In genomic region chr8:84985684-84986378, GRCm38 (mm10) we compare ENCODE assay signal across 8 mouse cellular contexts. TPM values are rescaled to one million over a fixed set of nuclear protein-coding genes. Genes with fewer than 3 reads are reported as not detected.
DNase-seq lines count a peak whose midpoint lies in the region; ATAC-seq lines count a peak whose summit lies in the region.

No protein-coding gene starts in this region.

- peak; percentile 73 for ATAC-seq in inflammation-experienced regulatory T-cells, adult 6 months
- ATAC-seq in megakaryocyte progenitor cell, adult 5-6 weeks (replicated peaks; ENCODE audit: poor library complexity) = peak; percentile 47

- intact Hi-C loops in left cerebral cortex, postnatal 10 days (cut with DNase I) = no loop called here

- DNase-seq in ZHBTc4 (ENCODE audit: low read depth, low spot score) = peak; percentile 95
- peak; percentile 66 to 81 for DNase-seq in cerebellum, postnatal 4 days (ENCODE audit: low spot score in 2 of 2)
- peak; percentile 77 for DNase-seq in gastrocnemius, postnatal 10 days
- peak; percentile 88 to 97 for DNase-seq in left cerebral cortex, postnatal 10 days (ENCODE audit: extremely low spot score in 1 of 2, low spot score in 2 of 2)
- DNase-seq in skeletal muscle tissue, adult 2 months (ENCODE audit: low read depth, low spot score) = peak; percentile 87
- no peak for DNase-seq in adipocyte (ENCODE audit: low spot score)

RNA-seq across cellular contexts. Expression of gene Hook2, which starts 4.6 kb away (rescaled TPM):
- total RNA-seq in gastrocnemius, postnatal 10 days (2021) = 1 to 10 TPM; 2.3 to 2.7 TPM
- polyA plus RNA-seq in inflammation-experienced regulatory T-cells, adult 6 months (2017; shearing (Covaris generic)) = 1 to 10 TPM; 2.2 to 4.9 (median 4.6) TPM
- total RNA-seq in left cerebral cortex, postnatal 10 days (2021) = 10 to 100 TPM; 13.4 to 13.9 TPM
- total RNA-seq in megakaryocyte progenitor cell, adult 5-6 weeks (2015) = 1.9 and 3.8 TPM in 2 replicates
- 7.2 and 8.5 TPM in 2 replicates for total RNA-seq in megakaryocyte progenitor cell, adult 5-6 weeks (2017)

RNA-seq across cellular contexts. Expression of gene Junb, which starts 7.3 kb away (rescaled TPM):
- total RNA-seq in gastrocnemius, postnatal 10 days (2021) = 1 to 10 TPM; 5.8 to 8.9 TPM
- 10 to 100 TPM; 28.1 to 33.6 (median 33.1) TPM for polyA plus RNA-seq in inflammation-experienced regulatory T-cells, adult 6 months (2017; shearing (Covaris generic))
- total RNA-seq in left cerebral cortex, postnatal 10 days (2021) = 10 to 100 TPM; 29.9 to 33.0 TPM
- 14.7 and 26.1 TPM in 2 replicates for total RNA-seq in megakaryocyte progenitor cell, adult 5-6 weeks (2015)
- total RNA-seq in megakaryocyte progenitor cell, adult 5-6 weeks (2017) = 38.9 and 57.5 TPM in 2 replicates

RNA-seq across cellular contexts. Expression of gene Rnaseh2a, which starts 16.3 kb away (rescaled TPM):
- 10 to 100 TPM; 26.7 to 36.8 TPM for total RNA-seq in gastrocnemius, postnatal 10 days (2021)
- 10 to 100 TPM; 57.0 to 88.9 (median 72.8) TPM for polyA plus RNA-seq in inflammation-experienced regulatory T-cells, adult 6 months (2017; shearing (Covaris generic))
- total RNA-seq in left cerebral cortex, postnatal 10 days (2021) = 10 to 100 TPM; 41.0 to 44.2 TPM
- total RNA-seq in megakaryocyte progenitor cell, adult 5-6 weeks (2015) = 136 and 178 TPM in 2 replicates
- 109 and 162 TPM in 2 replicates for total RNA-seq in megakaryocyte progenitor cell, adult 5-6 weeks (2017)

RNA-seq across cellular contexts. Expression of gene Prdx2, which starts 16.4 kb away (rescaled TPM):
- 100 to 1,000 TPM; 260 to 267 TPM for total RNA-seq in gastrocnemius, postnatal 10 days (2021)
- polyA plus RNA-seq in inflammation-experienced regulatory T-cells, adult 6 months (2017; shearing (Covaris generic)) = 100 to 1,000 TPM; 232 to 340 (median 290) TPM
- total RNA-seq in left cerebral cortex, postnatal 10 days (2021) = 100 to 1,000 TPM; 507 to 518 TPM
- 266 and 310 TPM in 2 replicates for total RNA-seq in megakaryocyte progenitor cell, adult 5-6 weeks (2015)
- 340 and 388 TPM in 2 replicates for total RNA-seq in megakaryocyte progenitor cell, adult 5-6 weeks (2017)

RNA-seq across cellular contexts. Expression of gene Gm49661, which starts 16.6 kb away (rescaled TPM):
- total RNA-seq in gastrocnemius, postnatal 10 days (2021) = not detected
- polyA plus RNA-seq in inflammation-experienced regulatory T-cells, adult 6 months (2017; shearing (Covaris generic)) = not detected
- not detected for total RNA-seq in left cerebral cortex, postnatal 10 days (2021)
- total RNA-seq in megakaryocyte progenitor cell, adult 5-6 weeks (2015) = not detected in 2 replicates
- total RNA-seq in megakaryocyte progenitor cell, adult 5-6 weeks (2017) = not detected in 2 replicates
